12 mouse cellular contexts compared by ENCODE assay signal in the genomic region with DNA sequence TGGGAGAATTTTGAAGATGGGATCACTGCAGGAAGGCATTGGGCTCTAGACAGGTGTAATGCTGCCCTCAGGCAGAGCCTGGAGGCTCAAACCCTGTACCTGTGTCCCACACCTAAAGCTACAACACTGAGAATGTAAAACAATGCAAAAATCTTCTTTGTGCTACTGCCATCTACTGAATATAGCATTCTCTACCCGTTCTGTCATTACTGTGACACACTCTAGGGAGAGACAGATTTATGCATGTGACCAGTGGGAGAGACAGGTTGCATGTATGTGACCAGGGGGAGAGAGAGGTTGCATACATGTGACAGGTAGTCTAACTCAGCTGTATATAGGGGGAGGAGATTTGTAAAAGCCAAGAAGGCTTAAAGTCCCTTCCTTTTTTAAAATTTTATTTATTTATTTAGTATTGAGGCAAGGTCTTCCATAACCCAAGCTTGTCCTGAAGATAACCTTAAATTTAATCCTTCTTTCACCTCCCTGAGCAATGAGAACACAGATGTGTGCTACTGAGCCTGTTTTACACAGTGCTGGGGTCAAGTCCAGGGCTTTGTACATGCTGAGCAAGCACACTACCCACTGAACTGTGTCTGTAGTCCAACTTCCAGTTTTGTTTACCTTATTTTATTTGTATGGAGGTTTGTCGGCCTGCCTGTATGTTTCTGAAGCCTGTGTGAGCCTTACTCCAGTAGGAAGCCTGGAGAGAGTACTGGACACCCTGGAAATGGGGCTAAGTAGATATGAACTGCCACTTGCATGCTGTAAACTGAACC. TPM values are rescaled to one million over a fixed set of nuclear protein-coding genes. Genes with fewer than 3 reads are reported as not detected.
DNase-seq lines count a peak whose midpoint lies in the region; ATAC-seq and TF ChIP-seq lines count a peak whose summit lies in the region.
"Had no signal": no experiment of that assay in that cellular context is flagged by ENCODE, and none has a peak within 500 bp of the region (broad histone marks: within the 10 kb centered on the region; RNA-seq: fewer than 3 reads in every experiment).

No protein-coding gene starts in this region.

- no peaks in the 10 kb centered on the region for H3K79me2 ChIP-seq in liver, adult 2 months (ENCODE audit: control insufficient read depth, insufficient read depth, low read length)

- no peak overlapping the region for H3K9ac ChIP-seq in liver, adult 2 months (ENCODE audit: low read depth, low read length)
- H3K9ac ChIP-seq in liver, embryonic 12.5 days, result no peak overlapping the region
- no peak overlapping the region for H3K9ac ChIP-seq in forebrain, embryonic 14.5 days (ENCODE audit: low read length)
- no peak overlapping the region for H3K9ac ChIP-seq in midbrain, embryonic 13.5 days (replicated peaks)

- H3K27ac ChIP-seq in liver, adult 2 months (replicated peaks; ENCODE audit: insufficient read depth, low read depth, low read length), result no peak overlapping the region
- H3K27ac ChIP-seq in liver, embryonic 12.5 days, result no peak overlapping the region
- H3K27ac ChIP-seq in forebrain, embryonic 14.5 days (ENCODE audit: low read depth, low read length), result peak overlapping the region; percentile 33; the same call in 1 of the 2 replicates
- H3K27ac ChIP-seq in midbrain, embryonic 13.5 days, result peak overlapping the region; percentile 47

- H3K4me2 ChIP-seq in liver, embryonic 12.5 days, result no peak overlapping the region
- H3K4me2 ChIP-seq in forebrain, embryonic 14.5 days (ENCODE audit: low read length), result no peak overlapping the region
- no peak overlapping the region for H3K4me2 ChIP-seq in midbrain, embryonic 13.5 days (replicated peaks)

- ATAC-seq in liver, embryonic 12.5 days, result no peak
- ATAC-seq in forebrain, embryonic 14.5 days, result no peak
- no peak; the same call in 1 of the 2 replicates for ATAC-seq in midbrain, embryonic 13.5 days

- WGBS in liver, adult 2 months, result 39% methylated on average over 2 of the region's 2 CpGs
- 58% methylated on average over 2 of the region's 2 CpGs for WGBS in liver, embryonic 12.5 days (ENCODE audit: insufficient replicate concordance)
- WGBS in forebrain, embryonic 14.5 days, result 77% methylated on average over 2 of the region's 2 CpGs
- 79% methylated on average over 2 of the region's 2 CpGs for WGBS in midbrain, embryonic 13.5 days

- no peak for TF ChIP-seq CTCF in liver, adult 2 months (IDR thresholded peaks at IDR 0.05; ENCODE audit: low read depth, low read length)

- H3K9me3 ChIP-seq in liver, embryonic 12.5 days (replicated peaks), result no peaks in the 10 kb centered on the region
- no peaks in the 10 kb centered on the region for H3K9me3 ChIP-seq in forebrain, embryonic 14.5 days (replicated peaks; ENCODE audit: control insufficient read depth, low read length)
- H3K9me3 ChIP-seq in midbrain, embryonic 13.5 days, result no peaks in the 10 kb centered on the region

- peak; percentile 38 for DNase-seq in liver, adult 2 months (ENCODE audit: extremely low read depth, low read depth, low spot score)
- DNase-seq in forebrain, embryonic 14.5 days (ENCODE audit: low spot score), result no peak
- peak; percentile 17 to 21 for DNase-seq in kidney, adult 8-10 months
- DNase-seq in cerebellum, postnatal 14 days, result no peak
- DNase-seq in Muller cell, postnatal 12 days (ENCODE audit: inconsistent ontology term), result no peak
- no peak for DNase-seq in spleen, postnatal 14 days (ENCODE audit: low spot score in 2 of 2)
- DNase-seq: adrenal gland, postnatal 10 days; heart, adult 18-20 months; lung, postnatal 14 days; thymus, adult 18-20 months had no signal

- no peaks in the 10 kb centered on the region for H3K27me3 ChIP-seq in liver, adult 2 months (ENCODE audit: control insufficient read depth, insufficient read depth, low read length)
- no peaks in the 10 kb centered on the region for H3K27me3 ChIP-seq in liver, embryonic 12.5 days (replicated peaks)
- H3K27me3 ChIP-seq in forebrain, embryonic 14.5 days (replicated peaks; ENCODE audit: control insufficient read depth, insufficient read depth, low read length), result no peaks in the 10 kb centered on the region
- no peaks in the 10 kb centered on the region for H3K27me3 ChIP-seq in midbrain, embryonic 13.5 days

- no peaks in the 10 kb centered on the region for H3K36me3 ChIP-seq in liver, adult 2 months (ENCODE audit: control insufficient read depth, insufficient read depth, low read length)
- no peaks in the 10 kb centered on the region for H3K36me3 ChIP-seq in liver, embryonic 12.5 days
- H3K36me3 ChIP-seq in forebrain, embryonic 14.5 days (ENCODE audit: control insufficient read depth, insufficient read depth, low read length), result no peaks in the 10 kb centered on the region
- H3K36me3 ChIP-seq in midbrain, embryonic 13.5 days, result no peaks in the 10 kb centered on the region

- TF ChIP-seq POLR2A in liver, adult 2 months (IDR thresholded peaks at IDR 0.05; ENCODE audit: extremely low read depth, insufficient read depth, low read length), result no peak

- H3K4me3 ChIP-seq in liver, adult 2 months (ENCODE audit: insufficient read depth, low read depth, low read length), result no peak overlapping the region
- H3K4me3 ChIP-seq in liver, embryonic 12.5 days, result no peak overlapping the region
- no peak overlapping the region for H3K4me3 ChIP-seq in forebrain, embryonic 14.5 days (ENCODE audit: low read depth, low read length)
- no peak overlapping the region for H3K4me3 ChIP-seq in midbrain, embryonic 13.5 days (replicated peaks)

- H3K4me1 ChIP-seq in liver, adult 2 months (ENCODE audit: control insufficient read depth, insufficient read depth, low read length), result no peaks in the 10 kb centered on the region
- no peaks in the 10 kb centered on the region for H3K4me1 ChIP-seq in liver, embryonic 12.5 days
- peaks cover 11% of the 10 kb centered on the region; the same call in 1 of the 2 replicates for H3K4me1 ChIP-seq in forebrain, embryonic 14.5 days (ENCODE audit: control insufficient read depth, insufficient read depth, low read length)
- peaks cover 19% of the 10 kb centered on the region for H3K4me1 ChIP-seq in midbrain, embryonic 13.5 days (replicated peaks)

RNA-seq across cellular contexts. Expression of gene Scn11a, which starts 28.0 kb away (rescaled TPM):
- not detected in 2 replicates for total RNA-seq in liver, adult 2 months (2014; rRNA removed)
- not detected in 2 replicates for polyA plus RNA-seq in liver, adult 2 months (2012; rRNA removed)
- 0.04 and 0.06 TPM in 2 replicates for polyA plus RNA-seq in liver, embryonic 12.5 days (2016; fragmentation: Nextera tagmentation; extraction: Ambion mirVana)
- 0.14 and 0.15 TPM in 2 replicates for polyA plus RNA-seq in forebrain, embryonic 14.5 days (2014; fragmentation: Nextera tagmentation; extraction: Ambion mirVana)
- polyA plus RNA-seq in midbrain, embryonic 13.5 days (2015; fragmentation: Nextera tagmentation; extraction: Ambion mirVana), result 0.15 and 0.17 TPM in 2 replicates

RNA-seq across cellular contexts. Expression of gene Wdr48, which starts 41.4 kb away (rescaled TPM):
- 23.3 and 24.5 TPM in 2 replicates for total RNA-seq in liver, adult 2 months (2014; rRNA removed)
- 12.5 and 13.3 TPM in 2 replicates for polyA plus RNA-seq in liver, adult 2 months (2012; rRNA removed)
- 32.9 and 33.7 TPM in 2 replicates for polyA plus RNA-seq in liver, embryonic 12.5 days (2016; fragmentation: Nextera tagmentation; extraction: Ambion mirVana)
- polyA plus RNA-seq in forebrain, embryonic 14.5 days (2014; fragmentation: Nextera tagmentation; extraction: Ambion mirVana), result 77.3 TPM in 2 replicates
- polyA plus RNA-seq in midbrain, embryonic 13.5 days (2015; fragmentation: Nextera tagmentation; extraction: Ambion mirVana), result 74.5 and 75.3 TPM in 2 replicates

Comparison
In these comparisons a context has a peak if more than half of its experiments do, and no peak if none do; other contexts are left out.
1. DNase-seq: peak in liver, adult 2 months (single experiment) and kidney, adult 8-10 months (2 of 2); none in forebrain, embryonic 14.5 days (single experiment), cerebellum, postnatal 14 days (0 of 2), Muller cell, postnatal 12 days (single experiment) and spleen, postnatal 14 days (0 of 2).
2. H3K27ac ChIP-seq: peak in forebrain, embryonic 14.5 days (single experiment) and midbrain, embryonic 13.5 days (single experiment); none in liver, adult 2 months (single experiment) and liver, embryonic 12.5 days (single experiment).